Mouse (Mus musculus) thymus, adult 2 months (tissue): ENCODE data around the gene Sh3pxd2b.

ENCODE experiments used
- CTCF ChIP-seq: fragments of 200-500 bp; IDR thresholded peaks from 2 replicates; pipeline ENCODE4 v1.5.1; 2012; ENCODE audit warnings: mild to moderate bottlenecking, control low read depth, low read length, moderate library complexity, borderline replicate concordance; ENCODE audit not compliant: control insufficient read depth, poor library complexity, insufficient read depth; ENCODE audit errors: extremely low read depth
- POLR2A ChIP-seq: fragments of 200-500 bp; IDR thresholded peaks from 2 replicates; pipeline ENCODE4 v1.6.1; 2012; ENCODE audit warnings: mild to moderate bottlenecking, low read length, control low read depth, moderate library complexity; ENCODE audit not compliant: control insufficient read depth, poor library complexity, insufficient read depth; ENCODE audit errors: extremely low read depth

DNA sequence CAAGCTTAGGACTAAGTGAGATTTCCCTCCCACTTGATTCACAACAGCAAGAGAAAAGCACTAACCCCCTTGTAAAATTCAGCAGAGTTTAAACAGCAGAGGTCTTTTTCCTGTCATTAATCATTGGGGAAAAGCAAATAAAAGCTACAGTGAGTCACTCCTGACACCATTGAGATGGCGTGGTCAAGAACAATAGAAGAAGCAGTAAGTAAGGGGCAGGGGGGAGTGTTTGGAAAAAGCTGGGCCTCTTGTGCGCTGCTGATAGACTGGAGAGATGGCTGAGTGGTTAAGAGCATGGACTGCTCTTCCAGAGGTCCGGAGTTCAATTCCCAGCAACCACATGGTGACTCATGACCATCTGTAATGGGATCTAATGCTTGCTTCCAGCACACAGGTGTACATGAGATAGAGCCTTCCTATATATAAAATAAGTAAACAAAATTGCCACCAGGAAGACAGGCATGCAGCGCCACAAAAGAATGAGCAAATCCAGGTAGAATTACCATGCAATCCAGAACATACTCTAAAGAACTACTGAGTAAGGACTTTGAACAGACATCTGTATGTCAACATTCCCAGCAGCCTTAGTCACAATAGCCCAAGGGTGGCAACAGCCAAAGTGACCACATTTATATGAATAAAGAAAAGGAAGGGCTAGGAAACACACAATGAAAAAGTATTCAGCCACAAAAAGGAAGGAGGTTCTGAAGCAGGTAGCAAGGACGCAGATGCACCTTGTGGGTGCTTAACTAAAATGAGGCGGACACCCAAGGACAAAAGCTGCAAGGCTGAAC lies 1.9 kb upstream of the Sh3pxd2b start:
- TF ChIP-seq CTCF: no peak
- TF ChIP-seq POLR2A: no peak
